Mouse (Mus musculus) embryonic facial prominence, embryonic 13.5 days (tissue): Measurements from ENCODE around the gene Lypla2. TPM values are rescaled to one million over a fixed set of nuclear protein-coding genes. Genes with fewer than 3 reads are reported as not detected.

ENCODE experiments used
- polyA plus RNA-seq: library from polyadenylated mRNA; unstranded; fragments of >200 nt; fragmentation: Nextera tagmentation; extraction: Ambion mirVana; gene quantifications from 2 replicates; pipeline ENCODE4 v1.2.1, GENCODE M21; 2015

Gene Lypla2
- polyA plus RNA-seq, 1 experiment from 2014 or later = 117 TPM

Other genes with a start within 250 kb of the Lypla2 start
- 0.17 and 0.18 TPM in 2 replicates for gene Il22ra1, start 244.5 kb downstream of the Lypla2 start, polyA plus RNA-seq
- 0.66 and 0.67 TPM in 2 replicates for gene Myom3, start 212.9 kb downstream of the Lypla2 start, polyA plus RNA-seq
- gene Srsf10, start 116.9 kb downstream of the Lypla2 start, polyA plus RNA-seq = 324 and 327 TPM in 2 replicates
- 183 and 196 TPM in 2 replicates for gene Pnrc2, start 98.8 kb downstream of the Lypla2 start, polyA plus RNA-seq
- 0.51 and 0.55 TPM in 2 replicates for gene Cnr2, start 77.2 kb downstream of the Lypla2 start, polyA plus RNA-seq
- gene Fuca1, start 51.9 kb downstream of the Lypla2 start, polyA plus RNA-seq = 66.6 and 75.1 TPM in 2 replicates
- 80.3 and 82.0 TPM in 2 replicates for gene Hmgcl, start 26.2 kb downstream of the Lypla2 start, polyA plus RNA-seq
- gene Gale, start 8.9 kb downstream of the Lypla2 start, polyA plus RNA-seq = 34.6 and 38.5 TPM in 2 replicates
- gene Pithd1, start 14.6 kb upstream of the Lypla2 start, polyA plus RNA-seq = 59.5 and 59.9 TPM in 2 replicates
- 42.5 and 43.0 TPM in 2 replicates for gene Eloa, start 49.1 kb upstream of the Lypla2 start, polyA plus RNA-seq
- gene Rpl11, start 80.8 kb upstream of the Lypla2 start, polyA plus RNA-seq = 447 and 551 TPM in 2 replicates
- 540 and 613 TPM in 2 replicates for gene Id3, start 170.9 kb upstream of the Lypla2 start, polyA plus RNA-seq
- gene E2f2, start 199.8 kb upstream of the Lypla2 start, polyA plus RNA-seq = 6.4 and 7.1 TPM in 2 replicates
- gene Asap3, start 233.7 kb upstream of the Lypla2 start, polyA plus RNA-seq = 10.9 and 11.6 TPM in 2 replicates